Mouse (Mus musculus): ENCODE data around the gene Inafm1. TPM values are rescaled to one million over a fixed set of nuclear protein-coding genes. Genes with fewer than 3 reads are reported as not detected.
"Not testable (repeated sequence)": the region's sequence is repeated elsewhere in the genome, so short reads cannot be mapped to it uniquely, and the experiment has no call there.

The Inafm1 gene
- 10 to 100 TPM; 12.2 to 15.1 TPM for total RNA-seq (2021)
- long read RNA-seq, experiment 1, transcript Inafm1-201 (1 exons, 1,605 nt) = major isoform, 10 of 10 reads
- long read RNA-seq, experiment 1, partial matches to known transcripts = 0 of 10 reads
- long read RNA-seq, experiment 1, other reads (novel, unspliced or antisense) = 0 of 10 reads
- long read RNA-seq, experiment 2, transcript Inafm1-201 (1 exons, 1,605 nt) = major isoform, 9 of 9 reads
- long read RNA-seq, experiment 2, partial matches to known transcripts = 0 of 9 reads
- long read RNA-seq, experiment 2, other reads (novel, unspliced or antisense) = 0 of 9 reads

- peak; percentile 75 to 85 for DNase-seq
- intact Hi-C loops (cut with DNase I) = loop anchor here (5.0 kb wide), 1 partner anchor 296 kb away; no protein-coding TSS in a partner anchor
Measured at GRCm38 (mm10) chr7:16273081-16273765, at the start of gene Inafm1. Gene Inafm1 (minus strand): TSS chr7:16273617.

GRCm38 (mm10) chr7:16320479-16320878, 47.1 kb upstream of the Inafm1 start:
- DNase-seq = no peak
- intact Hi-C loops (cut with DNase I) = no loop called here

DNA sequence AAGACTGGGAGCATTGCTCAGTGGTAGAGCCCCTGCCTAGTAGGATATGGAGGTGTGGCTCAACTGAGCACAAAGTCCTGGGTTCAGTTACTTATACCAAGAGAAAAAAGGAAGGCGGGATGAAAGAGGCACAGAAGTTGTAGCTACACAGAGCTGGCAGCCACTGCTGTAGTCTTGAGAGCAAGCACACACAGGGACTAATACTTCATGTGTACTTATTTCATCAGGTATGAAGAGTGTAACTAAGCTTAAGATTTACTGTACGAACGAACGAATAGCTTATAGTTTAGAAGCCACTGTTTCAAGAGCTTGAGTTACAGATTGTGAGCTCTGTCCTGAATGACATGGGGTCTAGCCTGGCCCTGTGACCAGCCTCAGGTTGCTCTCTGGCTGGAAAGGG, 45.8 kb upstream of the Inafm1 start:
- DNase-seq = no peak
- intact Hi-C loops (cut with DNase I) = no loop called here

GRCm38 (mm10) chr7:16317094-16317493, 43.7 kb upstream of the Inafm1 start:
- DNase-seq = no peak
- intact Hi-C loops (cut with DNase I) = no loop called here

DNA sequence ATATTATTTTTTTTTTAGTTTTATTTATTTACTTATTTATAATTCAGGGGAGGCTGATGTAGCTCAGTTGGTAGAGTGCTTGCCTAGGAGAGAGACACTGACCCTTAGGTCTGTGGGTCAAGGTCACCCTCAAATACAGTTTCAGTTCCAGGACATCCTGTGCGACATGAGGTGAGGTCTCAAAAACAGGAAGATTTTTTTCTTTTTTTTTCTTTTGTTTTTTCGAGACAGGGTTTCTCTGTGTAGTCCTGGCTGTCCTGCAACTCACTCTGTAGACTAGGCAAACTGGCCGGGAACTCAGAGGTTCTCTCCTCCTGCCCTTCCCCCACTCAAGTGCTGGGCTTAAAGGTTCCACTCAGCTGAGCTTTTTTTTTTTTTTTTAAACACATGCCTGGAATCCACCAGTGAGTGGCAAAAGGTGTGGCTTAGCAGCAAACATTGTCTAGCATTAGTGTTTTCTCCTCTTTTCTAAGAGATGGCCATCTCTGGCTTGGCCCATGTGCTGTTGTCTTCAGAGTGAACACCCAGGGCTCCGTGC, 41.9 kb upstream of the Inafm1 start:
- DNase-seq = no peak
- intact Hi-C loops (cut with DNase I) = no loop called here

DNA sequence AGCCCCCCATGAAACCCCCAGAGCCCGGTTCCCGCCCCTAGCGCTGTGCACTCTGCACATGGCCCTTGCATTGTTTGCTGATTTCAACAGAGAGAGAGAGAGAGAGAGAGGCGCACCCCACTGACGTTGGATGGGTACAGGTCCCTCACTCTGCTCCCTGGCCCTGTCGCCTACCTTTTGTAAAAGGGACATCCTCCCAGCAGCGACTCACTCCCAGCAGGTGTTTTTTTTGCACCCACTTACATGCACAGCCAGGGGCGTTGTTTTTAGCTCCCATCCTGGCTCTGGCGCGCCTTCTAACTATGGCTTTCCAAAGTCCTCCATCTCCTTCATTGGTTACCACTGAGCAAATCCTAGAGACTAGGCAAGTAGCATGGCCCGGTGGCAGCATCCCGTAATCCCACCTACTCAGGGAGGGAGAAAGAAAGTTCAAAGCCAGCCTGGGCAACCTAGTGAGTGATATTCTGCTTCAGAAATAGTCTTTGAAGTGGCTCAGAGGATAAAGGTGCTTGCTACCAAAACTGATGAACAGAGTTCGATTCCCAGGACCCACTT, 40.9 kb upstream of the Inafm1 start:
- no peak for DNase-seq
- intact Hi-C loops (cut with DNase I) = loop anchor here (5.0 kb wide), 1 partner anchor 58 kb away; no protein-coding TSS in a partner anchor

DNA sequence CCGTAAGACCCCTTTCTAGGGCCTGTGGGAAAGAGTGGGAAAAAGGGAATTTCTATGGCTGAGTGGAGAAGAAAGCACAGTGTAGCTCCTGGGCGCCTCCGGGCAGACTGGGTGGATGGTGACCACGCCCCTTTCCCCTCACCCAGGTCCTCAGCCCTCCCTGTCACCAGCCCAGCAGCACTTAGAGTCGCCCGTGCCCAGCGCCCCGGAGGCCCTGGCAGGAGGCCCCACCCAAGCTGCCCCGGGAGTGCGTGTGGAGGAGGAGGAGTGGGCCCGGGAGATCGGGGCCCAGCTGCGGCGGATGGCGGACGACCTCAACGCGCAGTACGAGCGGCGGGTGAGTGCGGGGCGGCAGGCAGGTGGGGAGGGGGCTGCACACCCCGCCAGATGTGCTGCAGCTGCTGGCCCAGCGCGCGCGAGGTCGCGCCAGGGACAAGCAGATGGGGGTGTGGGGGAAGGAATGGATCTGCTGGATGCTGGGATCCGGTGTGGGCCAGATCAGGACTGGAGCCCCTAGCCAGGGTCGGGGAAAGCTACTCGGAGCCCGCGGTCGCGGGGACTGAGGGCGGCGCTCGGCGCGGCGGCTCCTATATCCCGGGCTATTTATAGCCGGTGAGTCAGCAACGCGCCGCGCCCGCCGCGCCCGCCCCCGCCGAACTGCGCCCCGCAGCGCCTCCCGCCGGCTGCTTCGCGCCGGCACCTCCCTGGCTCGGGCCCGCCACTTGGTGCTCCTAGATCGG, 40.2 kb upstream of the Inafm1 start:
- intact Hi-C loops (cut with DNase I) = loop anchor here (2.0 to 5.0 kb wide), 2 partner anchors 17 to 59 kb away; no protein-coding TSS in a partner anchor

DNA sequence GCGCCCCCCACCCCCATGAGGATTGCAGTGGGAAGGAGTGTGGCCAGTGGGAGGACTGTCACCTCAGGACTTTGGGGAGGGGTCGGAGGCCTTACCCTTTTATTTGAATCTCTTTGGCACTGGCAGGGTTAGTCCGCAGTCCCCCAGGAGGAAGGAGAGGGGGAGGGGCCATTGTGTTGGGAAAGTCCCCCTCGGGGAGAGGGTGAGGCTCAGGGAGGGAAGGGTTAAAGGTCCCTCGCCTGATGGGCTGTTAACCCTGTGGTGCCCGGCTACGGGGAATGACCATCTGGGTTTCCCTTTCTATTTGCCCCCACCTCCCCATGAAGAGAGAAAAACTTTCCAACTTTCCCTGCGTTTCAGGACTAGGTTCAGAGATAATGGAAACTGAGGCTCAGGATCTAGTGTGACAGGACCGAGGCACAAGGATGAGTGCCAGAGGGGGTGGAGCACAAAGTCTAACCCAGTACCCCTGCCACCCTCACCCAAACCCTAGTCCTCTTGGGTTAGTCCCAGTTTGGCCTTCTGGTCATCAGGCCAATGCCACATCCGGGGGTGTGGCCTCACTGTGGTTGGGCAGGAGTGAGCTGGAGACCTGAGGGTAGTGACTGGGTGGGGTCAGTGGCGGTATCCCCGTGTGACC, 39.4 kb upstream of the Inafm1 start:
- intact Hi-C loops (cut with DNase I) = loop anchor here (2.0 to 5.0 kb wide), 2 partner anchors 16 to 60 kb away; no protein-coding TSS in a partner anchor

More for the DNA sequence above, 40.2 kb upstream of the Inafm1 start:
- DNase-seq = peak; percentile 82 to 84

DNA sequence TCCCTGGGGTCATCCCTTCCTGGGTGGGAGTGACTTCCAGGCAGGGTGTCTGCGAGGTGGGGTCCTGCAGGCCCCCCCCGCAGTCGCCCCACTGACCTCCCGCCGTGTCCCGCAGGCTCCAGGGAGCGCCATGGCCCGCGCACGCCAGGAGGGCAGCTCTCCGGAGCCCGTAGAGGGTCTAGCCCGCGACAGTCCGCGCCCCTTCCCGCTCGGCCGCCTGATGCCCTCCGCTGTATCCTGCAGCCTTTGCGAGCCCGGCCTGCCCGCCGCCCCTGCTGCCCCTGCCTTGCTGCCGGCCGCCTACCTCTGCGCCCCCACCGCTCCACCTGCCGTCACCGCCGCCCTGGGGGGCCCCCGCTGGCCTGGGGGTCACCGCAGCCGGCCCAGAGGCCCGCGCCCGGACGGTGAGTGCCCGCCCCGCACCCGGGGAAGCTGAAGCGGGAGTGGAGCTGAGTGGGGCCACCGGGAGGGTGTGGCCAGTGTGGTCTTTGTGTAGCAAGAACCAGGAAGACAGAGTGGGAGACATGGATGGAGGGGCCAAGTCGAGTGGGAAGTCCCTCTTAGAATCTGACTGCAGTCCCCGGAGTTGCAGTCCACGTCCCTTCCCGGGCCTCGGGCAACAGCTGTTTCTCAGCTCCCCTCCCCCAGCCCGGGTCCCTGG, 38.7 kb upstream of the Inafm1 start:
- peak; percentile 30 to 54 for DNase-seq
- intact Hi-C loops (cut with DNase I) = loop anchor here (2.0 to 5.0 kb wide), 2 partner anchors 15 to 60 kb away; no protein-coding TSS in a partner anchor

More for the DNA sequence above, 39.4 kb upstream of the Inafm1 start:
- peak; percentile 59 to 60 for DNase-seq

GRCm38 (mm10) chr7:16311453-16312004, 38.1 kb upstream of the Inafm1 start:
- DNase-seq = no peak
- intact Hi-C loops (cut with DNase I) = loop anchor here (2.0 to 5.0 kb wide), 2 partner anchors 15 to 61 kb away; no protein-coding TSS in a partner anchor

DNA sequence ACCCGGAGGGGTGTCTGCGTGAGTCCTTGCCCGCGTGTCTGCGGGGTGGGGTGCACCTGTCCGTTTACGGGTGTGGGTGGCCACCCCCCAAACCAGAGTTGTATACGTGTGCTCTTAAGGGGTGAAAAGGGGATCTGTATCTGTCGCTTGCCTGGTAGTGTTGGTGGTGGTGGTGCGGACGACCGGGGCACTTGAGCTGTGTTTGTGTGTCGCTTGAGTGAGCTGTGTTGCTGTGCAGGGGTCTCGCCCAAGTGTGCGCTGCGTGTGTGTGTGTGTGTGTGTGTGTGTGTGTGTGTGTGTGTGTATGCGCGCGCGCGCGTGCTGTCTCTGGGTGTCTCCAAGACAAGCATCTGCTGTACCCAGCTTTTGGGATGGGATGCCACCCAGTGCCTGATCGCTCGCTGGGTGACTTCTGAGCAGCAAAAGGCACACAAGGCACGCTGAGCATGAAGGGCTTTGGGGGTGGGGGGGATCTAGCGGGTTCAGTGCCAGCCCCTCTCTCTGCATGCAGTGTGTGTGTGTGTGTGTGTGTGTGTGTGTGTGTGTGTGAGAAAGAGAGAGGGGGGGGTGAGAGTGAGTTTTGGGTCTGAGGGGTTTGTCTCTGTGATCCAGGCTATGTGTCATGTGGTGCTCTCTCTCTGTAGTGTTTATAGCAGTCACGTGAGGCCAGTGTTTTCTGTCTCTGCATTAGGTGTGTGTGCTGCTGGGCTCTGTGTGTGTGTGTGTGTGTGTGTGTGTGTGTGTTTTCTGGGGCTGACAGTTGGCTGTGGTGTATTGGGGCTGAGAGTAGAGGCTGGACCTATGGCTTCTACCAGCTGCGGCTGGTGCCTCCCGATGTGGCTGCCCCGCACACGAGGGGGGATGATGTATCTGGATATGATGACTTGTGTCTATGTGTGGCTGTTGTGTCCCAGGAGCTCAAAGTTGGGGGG, 37.4 kb upstream of the Inafm1 start:
- intact Hi-C loops (cut with DNase I) = loop anchor here (5.0 kb wide), 1 partner anchor 62 kb away; no protein-coding TSS in a partner anchor
- no peak for DNase-seq

- intact Hi-C loops (cut with DNase I) = loop anchor here (5.0 kb wide), 1 partner anchor 62 kb away; no protein-coding TSS in a partner anchor
- peak; percentile 83 to 88 for DNase-seq
Measured at GRCm38 (mm10) chr7:16310020-16310520, 36.7 kb upstream of the Inafm1 start.

DNA sequence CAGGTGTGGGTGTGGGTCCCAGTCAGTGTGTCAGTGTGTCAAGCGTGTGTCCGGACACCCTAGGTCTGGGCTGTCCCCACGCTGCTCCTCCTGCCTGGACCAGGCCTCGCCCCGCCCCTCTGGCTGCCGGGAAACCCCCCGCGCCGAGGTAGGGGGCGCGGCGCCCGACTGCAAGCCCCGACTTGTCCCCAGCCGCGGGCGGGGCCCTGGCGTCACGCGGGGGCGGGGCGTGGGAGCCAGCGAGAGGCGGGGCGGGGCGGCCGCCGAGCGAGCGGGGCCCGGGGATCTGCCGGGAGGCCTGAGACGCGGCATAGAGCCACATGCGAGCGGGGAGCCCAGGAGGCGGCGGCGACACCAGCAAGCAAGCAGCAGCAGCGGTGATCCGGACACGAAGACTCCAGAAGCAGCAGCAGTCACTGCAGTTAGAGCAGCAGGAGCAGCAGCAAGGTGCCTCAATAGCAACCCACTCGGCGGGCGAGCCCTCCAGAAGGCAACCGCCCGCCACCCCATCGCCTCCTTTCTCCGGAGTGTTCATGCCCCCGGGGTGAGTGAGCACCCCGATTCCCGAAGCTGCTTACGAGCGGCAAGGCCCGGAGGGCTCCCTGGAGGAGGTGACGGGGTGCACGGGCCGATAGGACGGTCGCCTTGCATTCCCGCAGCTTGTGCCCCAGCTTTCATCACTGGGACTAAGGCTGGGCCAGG, 36.1 kb upstream of the Inafm1 start:
- intact Hi-C loops (cut with DNase I) = loop anchor here (5.0 kb wide), 1 partner anchor 63 kb away; no protein-coding TSS in a partner anchor
- peak; percentile 84 to 86 for DNase-seq

DNA sequence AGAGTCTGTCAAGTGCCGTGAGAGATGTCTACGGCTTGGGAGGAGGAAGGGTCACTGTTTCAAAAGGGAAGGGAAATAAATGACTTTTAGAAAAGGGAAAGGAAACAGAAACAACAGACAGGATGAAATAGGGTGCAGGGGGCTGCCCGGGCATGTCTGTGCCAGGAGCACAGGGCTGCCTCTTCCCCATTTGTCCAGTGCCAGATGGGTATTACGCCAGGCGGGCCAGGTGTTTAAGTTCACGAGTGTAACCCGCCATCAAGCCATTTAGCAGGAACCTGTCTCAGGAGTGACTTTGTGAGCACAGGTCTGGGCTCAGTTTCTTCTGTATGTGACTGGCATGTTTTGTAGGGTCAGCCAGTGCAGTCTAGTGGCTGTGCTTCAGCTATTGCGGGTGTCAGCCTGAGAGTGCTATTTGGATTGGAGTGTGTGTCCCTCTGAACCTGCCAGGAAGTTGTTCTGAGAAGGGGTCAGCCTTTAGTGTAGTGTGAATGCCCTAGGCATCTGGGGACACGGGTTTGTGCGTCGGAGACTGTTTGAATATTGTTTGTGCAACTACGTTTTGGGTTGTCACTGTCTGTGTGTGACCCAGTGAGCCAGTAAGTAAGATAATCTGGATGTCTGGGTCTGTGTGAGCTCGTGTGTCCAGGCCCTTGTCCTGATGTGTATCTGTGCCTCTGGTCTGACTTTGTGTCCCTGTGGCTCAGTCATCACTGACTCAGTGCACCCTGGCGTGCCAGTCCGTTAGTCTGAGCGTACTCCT, 35.3 kb upstream of the Inafm1 start:
- intact Hi-C loops (cut with DNase I) = no loop called here
- no peak for DNase-seq

- intact Hi-C loops (cut with DNase I) = not testable (repeated sequence)
Measured at GRCm38 (mm10) chr7:16308093-16308492, 34.7 kb upstream of the Inafm1 start, which contains the start of gene Bbc3. Gene Bbc3 (plus strand): TSS chr7:16308393.

DNA sequence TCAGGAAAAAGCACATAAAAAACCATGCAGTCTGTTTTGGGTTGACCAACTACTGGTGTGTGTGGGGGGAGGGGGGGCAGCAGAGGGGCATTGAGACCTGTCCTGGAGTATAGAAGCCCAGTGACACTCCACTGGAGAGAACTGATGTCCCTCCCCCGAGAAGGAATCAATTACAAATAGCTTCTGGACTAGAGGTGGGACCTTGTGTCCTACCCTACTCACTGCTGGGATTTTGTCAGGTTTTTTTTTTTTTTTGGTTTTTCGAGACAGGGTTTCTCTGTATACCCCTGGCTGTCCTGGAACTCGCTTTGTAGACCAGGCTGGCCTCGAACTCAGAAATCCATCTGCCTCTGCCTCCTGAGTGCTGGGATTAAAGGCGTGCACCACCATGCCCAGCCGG, 33.7 kb upstream of the Inafm1 start:
- intact Hi-C loops (cut with DNase I); DNase-seq: not testable (repeated sequence)

More at GRCm38 (mm10) chr7:16308093-16308492, 34.7 kb upstream of the Inafm1 start, which contains the start of gene Bbc3:
- DNase-seq = not testable (repeated sequence)

Measured in gastrocnemius, postnatal 36 days (tissue).